Mouse (Mus musculus) left cerebral cortex, postnatal 36 days (tissue): ENCODE data around the gene Rufy4. TPM values are rescaled to one million over a fixed set of nuclear protein-coding genes. Genes with fewer than 3 reads are reported as not detected.

Experiments used
- DNase-seq, 2 experiments: peaks; one replicate each; pipeline ENCODE4 v3.0.0; 2021 to 2022; ENCODE audit warnings: low spot score in 2 of 2, mixed read lengths in 1 of 2
- intact Hi-C: fragments of 180-260 bp; cut with DNase I; formaldehyde crosslinking; loops from one replicate; pipeline ENCODE4 v1.15.1; 2025
- total RNA-seq, 2 experiments: library from RNA; stranded (reverse); gene quantifications; 2 replicates each; pipeline ENCODE4 v1.2.3; 2021

Gene Rufy4
- not detected for total RNA-seq

DNA sequence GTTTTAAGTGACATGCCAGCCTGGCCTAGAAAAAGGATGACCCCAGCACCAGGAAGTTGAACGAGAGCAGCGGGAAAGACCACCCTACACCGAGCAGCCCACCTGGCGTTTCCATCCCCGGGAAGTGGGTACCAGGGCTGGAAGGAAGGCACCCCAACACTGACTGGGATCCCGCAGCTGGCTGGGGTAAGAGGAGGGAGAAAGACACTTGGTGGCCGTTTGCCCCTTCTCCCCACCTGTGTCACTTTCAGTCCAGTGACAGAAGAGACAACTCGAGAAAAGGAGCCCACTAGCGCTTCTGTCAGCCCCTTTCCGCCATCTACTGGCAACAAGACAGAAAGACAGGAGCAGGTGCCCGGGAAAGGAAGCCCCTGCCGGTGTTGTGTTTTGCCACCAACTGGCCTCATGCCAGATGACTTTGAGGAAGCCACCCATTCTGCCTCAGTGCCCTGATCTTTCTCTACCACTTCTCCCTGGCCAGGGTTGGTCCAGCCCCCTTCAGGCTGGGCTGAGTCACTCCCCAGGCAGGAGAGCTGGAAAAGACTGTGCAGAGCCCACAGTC, at the start of gene Rufy4:
Gene Rufy4 (plus strand): TSS at position 551 of the 562 bp plus-strand sequence.
- intact Hi-C loops, result loop anchor here (1.0 to 5.0 kb wide), 3 partner anchors 43 to 224 kb away; no protein-coding TSS in a partner anchor
- DNase-seq, result peak; percentile 50 to 52

GRCm38 (mm10) chr1:74076230-74076629, 49.1 kb upstream of the Rufy4 start:
- no peak for DNase-seq
- intact Hi-C loops, result loop anchor here (5.0 kb wide), 1 partner anchor 79 kb away; no protein-coding TSS in a partner anchor

DNA sequence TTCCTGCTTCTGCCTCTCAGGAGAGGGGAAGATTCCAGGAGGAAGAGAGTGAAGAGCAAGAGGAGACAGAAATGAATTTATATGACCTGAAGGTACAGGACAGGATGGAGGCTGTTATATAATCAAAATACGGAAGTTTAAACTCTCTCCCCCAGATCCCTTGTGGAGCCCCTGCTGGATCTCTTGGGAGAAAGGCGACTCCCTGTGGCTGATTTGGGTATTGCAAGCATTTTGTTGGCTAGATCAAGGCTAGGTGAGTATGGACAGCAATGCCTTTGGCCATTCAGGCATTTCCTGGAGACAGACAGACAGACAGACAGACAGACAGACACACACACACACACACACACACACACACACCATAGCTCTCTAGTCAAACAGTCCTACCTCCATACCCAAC, 48.0 kb upstream of the Rufy4 start:
- intact Hi-C loops, result loop anchor here (1.0 to 5.0 kb wide), 2 partner anchors 80 to 175 kb away; no protein-coding TSS in a partner anchor

GRCm38 (mm10) chr1:74081573-74081989, 43.8 kb upstream of the Rufy4 start:
- intact Hi-C loops, result loop anchor here (5.0 kb wide), 1 partner anchor 41 kb away; the partner anchor contains the start of gene Tns1
- peak in 1 of 2 experiments; percentile 20 for DNase-seq

More for the DNA sequence above, 48.0 kb upstream of the Rufy4 start:
- DNase-seq, result peak; percentile 25 to 61

- DNase-seq, result no peak
- intact Hi-C loops, result loop anchor here (5.0 kb wide), 1 partner anchor 39 kb away; the partner anchor contains the start of gene Tns1
Measured at GRCm38 (mm10) chr1:74082841-74083463, 42.4 kb upstream of the Rufy4 start.

DNA sequence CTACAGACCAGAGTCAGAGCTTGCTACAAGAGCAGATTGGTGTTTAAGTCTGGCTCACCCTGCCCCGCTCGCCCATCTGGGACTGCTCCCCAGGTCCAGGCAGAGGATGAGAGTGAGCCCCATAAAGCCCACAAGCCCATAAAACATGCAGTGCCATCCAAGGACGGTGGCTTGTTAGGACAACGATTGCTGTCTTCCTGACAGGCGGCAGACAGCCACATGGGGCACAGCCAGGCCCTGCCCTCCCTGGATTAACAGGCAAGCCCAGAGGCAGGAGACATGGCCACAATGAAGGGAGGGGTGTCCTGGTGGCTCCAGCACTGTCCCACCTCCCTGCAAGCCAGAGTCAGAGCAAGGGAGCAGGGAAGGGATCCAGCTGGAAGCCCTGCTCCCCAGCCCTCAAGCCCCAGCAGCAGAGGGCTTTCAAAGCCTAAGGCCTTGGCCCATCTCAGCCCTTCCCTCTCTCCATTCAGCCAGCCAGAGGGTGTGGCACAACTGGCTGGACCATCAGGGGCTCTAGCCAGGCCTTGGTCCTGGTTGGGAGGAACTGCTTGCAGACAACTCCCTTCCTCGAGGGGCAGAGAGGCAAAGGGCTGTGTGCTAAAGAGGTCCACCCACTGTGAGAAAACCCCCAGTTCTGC, 41.2 kb upstream of the Rufy4 start:
- intact Hi-C loops, result loop anchor here (5.0 kb wide), 1 partner anchor 38 kb away; the partner anchor contains the start of gene Tns1
- DNase-seq, result no peak

DNA sequence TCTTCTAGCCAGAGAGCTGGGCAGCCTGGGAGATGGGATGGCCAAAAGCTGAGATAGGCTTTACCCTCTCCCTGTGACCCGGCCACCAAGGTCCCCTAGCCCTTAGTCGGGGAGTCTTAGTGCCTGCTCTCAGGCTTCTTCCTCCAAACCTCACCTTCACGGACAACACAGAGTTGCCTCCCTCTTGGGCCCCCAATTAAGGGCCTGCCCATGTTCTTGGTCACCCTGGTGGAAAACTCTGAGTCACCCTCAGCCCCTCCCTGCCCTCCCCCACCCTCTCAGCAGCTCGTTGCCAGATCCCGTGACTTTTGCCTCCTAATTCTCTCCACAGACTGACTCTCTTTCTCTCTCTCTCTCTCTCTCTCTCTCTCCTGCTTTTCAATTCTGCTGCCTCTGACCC, 40.6 kb upstream of the Rufy4 start:
- no peak for DNase-seq
- intact Hi-C loops, result loop anchor here (5.0 kb wide), 1 partner anchor 38 kb away; the partner anchor contains the start of gene Tns1

- intact Hi-C loops, result no loop called here
- DNase-seq, result no peak
Measured at GRCm38 (mm10) chr1:74085566-74085965, 39.8 kb upstream of the Rufy4 start.

DNA sequence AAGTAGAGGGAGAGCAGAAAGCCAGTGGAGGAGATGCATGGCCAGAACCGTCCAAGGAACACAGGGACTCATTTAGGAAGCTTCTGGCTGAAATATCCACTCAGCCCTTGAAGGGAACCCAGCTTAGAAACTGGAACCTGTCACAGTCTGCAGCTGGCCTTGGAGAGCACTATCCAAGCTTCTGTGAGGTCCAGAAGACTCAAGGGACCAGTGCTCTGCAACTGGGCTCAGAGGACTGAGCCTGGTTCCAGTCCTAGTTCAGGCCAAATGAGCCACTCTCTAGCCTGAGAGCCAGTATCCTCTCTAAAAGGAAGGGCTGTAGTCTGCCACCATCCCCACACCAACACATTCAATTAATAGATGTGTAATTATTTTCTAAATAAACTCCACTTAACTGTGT, 36.8 kb upstream of the Rufy4 start:
- DNase-seq, result no peak
- intact Hi-C loops, result no loop called here

- no peak for DNase-seq
- intact Hi-C loops, result no loop called here
Measured at GRCm38 (mm10) chr1:74090329-74090728, 35.0 kb upstream of the Rufy4 start.

DNA sequence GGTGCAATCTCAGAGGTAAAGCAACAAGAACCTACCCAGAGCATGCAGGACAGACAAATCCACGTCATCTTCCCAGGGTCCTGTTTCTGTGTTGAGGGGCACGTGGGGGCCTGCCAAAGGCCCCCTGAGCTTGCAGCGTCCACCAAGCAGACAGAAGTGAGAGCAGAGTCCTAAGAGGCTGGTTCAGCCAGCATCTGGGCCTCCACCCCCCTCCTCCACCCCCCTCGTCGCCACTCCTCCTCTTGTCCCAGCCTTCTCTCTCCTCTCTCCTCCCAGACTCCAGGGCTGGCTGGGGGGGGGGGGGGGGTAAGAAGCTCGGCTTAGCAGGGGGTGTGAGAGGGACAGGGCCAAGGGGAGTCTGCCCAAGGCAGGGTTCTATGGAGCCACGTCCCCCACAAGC, 34.2 kb upstream of the Rufy4 start:
- intact Hi-C loops, result no loop called here
- no peak for DNase-seq

DNA sequence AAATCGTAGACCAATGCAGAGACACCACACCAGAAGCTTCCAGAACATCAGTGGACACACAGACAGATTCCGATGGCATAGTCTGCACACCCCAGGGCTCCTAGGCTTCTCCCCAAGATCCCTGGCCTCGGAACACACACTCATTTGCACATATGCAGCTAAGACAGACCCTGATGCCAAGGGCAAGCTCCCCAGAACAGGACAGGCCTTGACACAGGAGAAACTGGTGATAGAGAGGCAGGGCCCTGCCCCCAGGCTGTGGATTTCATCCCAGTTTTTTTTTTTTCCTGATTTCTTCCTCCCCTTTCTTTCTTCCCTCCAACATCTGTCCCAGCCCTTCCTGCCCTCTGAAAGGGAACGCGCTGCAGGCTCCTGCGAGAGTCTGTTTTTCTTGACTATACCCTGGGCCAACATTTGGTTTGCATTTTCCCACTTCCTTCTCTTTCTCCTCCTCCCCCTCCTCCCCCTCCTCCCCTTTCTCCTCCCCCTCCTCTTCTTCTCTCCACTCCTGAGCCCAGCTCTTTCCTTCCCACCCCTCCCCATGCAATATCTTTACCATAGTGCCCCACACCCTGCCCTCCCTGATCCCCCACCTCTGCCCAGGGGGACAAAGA, 33.6 kb upstream of the Rufy4 start:
- intact Hi-C loops, result no loop called here
- DNase-seq, result no peak

DNA sequence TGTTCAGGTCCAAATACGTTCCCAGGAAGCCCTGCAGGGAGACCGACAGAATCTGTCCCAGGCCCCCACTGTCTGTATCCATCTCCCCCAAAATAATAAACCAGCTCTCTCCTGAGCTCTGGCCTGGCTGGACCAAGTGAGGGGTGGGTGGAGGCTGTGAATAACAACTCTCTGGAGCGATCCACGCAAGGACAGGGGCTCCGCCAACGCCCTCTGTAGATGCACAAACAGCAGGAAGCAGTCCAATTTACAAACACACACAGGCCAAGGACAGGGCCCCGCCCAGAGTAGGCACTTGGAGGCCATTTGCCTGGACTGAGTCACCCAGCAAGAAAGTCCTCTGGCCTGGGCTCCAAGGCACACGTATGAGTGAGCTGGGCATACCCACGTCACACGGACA, 33.1 kb upstream of the Rufy4 start:
- intact Hi-C loops, result no loop called here
- DNase-seq, result no peak

GRCm38 (mm10) chr1:74093447-74093846, 31.9 kb upstream of the Rufy4 start:
- intact Hi-C loops, result no loop called here
- DNase-seq, result no peak

GRCm38 (mm10) chr1:74094497-74095270, 30.7 kb upstream of the Rufy4 start:
- DNase-seq, result no peak
- intact Hi-C loops, result no loop called here

DNA sequence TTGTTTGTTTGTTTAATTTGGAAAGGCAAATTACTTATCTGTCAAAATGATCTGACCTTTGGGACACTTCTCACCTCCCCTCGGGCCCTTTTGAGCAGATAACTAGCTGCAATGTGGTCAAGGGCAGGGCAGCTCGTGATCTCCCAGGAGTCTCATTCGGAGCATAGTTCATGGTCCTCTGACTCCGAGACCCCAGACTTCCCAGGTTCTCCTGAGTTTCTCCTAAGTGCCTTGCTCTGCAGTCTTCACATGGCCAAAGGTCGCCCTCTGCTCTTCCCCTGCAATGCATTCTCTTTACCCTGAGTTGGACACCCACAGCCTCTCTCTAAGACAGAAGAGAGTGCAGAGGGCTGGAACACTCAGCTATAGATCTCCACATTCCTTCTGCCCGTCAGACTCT, 30.0 kb upstream of the Rufy4 start:
- intact Hi-C loops, result no loop called here
- no peak for DNase-seq

GRCm38 (mm10) chr1:74095728-74096127, 29.6 kb upstream of the Rufy4 start:
- intact Hi-C loops, result no loop called here
- DNase-seq, result no peak

DNA sequence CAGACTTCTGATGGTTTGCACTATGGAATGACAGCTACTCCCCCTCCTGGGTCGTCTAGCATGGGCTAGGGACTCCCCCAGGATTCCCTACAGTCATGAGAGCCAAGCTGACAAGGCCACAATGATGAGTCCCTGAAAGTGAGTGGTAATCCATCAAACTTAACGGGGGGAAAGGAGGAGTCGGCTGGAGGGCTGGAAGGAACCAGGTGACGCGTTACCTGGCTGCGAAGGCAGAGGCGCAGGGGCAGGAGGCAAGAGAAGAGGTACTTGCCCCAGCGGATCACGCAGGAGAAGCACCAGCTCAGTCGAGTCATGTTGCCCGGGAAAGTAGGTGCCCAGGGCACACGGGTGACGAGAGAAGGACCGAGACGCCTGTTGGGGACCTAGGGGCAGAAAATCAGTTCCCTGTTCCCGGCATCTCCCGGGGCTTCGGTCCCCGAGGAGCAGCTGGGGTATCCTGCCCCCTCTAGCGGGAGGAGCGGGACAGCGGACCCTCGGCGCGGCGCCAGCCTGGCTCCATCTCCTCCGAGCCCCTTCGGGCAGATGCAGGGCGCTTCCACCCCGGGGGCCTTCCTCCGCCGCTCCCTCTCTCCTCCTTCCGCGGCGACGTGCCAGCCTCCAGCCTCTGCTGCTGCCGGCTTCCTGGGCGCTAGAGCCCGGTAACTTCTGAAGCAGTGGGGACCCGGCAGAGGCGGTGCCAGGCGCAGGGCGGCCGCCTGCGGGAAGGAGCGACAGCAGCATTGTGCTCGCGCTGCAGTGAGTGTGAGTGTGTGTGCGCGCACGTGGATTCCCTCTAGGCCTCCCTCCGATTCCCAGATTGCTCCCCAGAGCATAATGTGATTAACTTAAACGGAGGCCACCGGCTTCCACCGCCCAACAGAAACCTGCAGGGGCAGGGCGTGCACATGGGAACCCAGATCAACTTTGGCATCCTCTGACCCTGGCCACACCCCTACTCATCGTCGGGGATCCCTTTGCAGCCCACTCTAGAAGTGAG, 27.0 kb upstream of the Rufy4 start:
- peak; percentile 28 to 42 for DNase-seq

More for the DNA sequence above, 27.0 kb upstream of the Rufy4 start:
- intact Hi-C loops, result no loop called here
